Mouse (Mus musculus): ENCODE results near the gene Hscb. TPM values are rescaled to one million over a fixed set of nuclear protein-coding genes. Genes with fewer than 3 reads are reported as not detected.

Hscb gene
- polyA plus RNA-seq, 1 experiment from 2014 or later: 40.4 TPM

Other genes with a start within 250 kb of the Hscb start
- gene Noc4l, start 186.4 kb downstream of the Hscb start, polyA plus RNA-seq (2015; fragmentation: Nextera tagmentation; extraction: Ambion mirVana): 52.4 and 56.3 TPM in 2 replicates
- gene Ddx51, start 186.3 kb downstream of the Hscb start, polyA plus RNA-seq (2015; fragmentation: Nextera tagmentation; extraction: Ambion mirVana): 16.3 and 17.0 TPM in 2 replicates
- gene Ep400, start 69.1 kb downstream of the Hscb start, polyA plus RNA-seq (2015; fragmentation: Nextera tagmentation; extraction: Ambion mirVana): 30.8 and 37.2 TPM in 2 replicates
- 66.8 and 67.0 TPM in 2 replicates for gene Pus1, start 59.1 kb downstream of the Hscb start, polyA plus RNA-seq (2015; fragmentation: Nextera tagmentation; extraction: Ambion mirVana)
- 7.0 and 8.4 TPM in 2 replicates for gene Ulk1, start 29.7 kb downstream of the Hscb start, polyA plus RNA-seq (2015; fragmentation: Nextera tagmentation; extraction: Ambion mirVana)
- gene Chek2, start 202 bp upstream of the Hscb start, polyA plus RNA-seq (2015; fragmentation: Nextera tagmentation; extraction: Ambion mirVana): 38.7 and 39.4 TPM in 2 replicates
- 4.2 and 4.3 TPM in 2 replicates for gene Ttc28, start 40.0 kb upstream of the Hscb start, polyA plus RNA-seq (2015; fragmentation: Nextera tagmentation; extraction: Ambion mirVana)

Measured in intestine, embryonic 16.5 days (tissue).